Mouse (Mus musculus) liver, postnatal 0 days (tissue): ENCODE measurements around the gene Cdca3. TPM values are rescaled to one million over a fixed set of nuclear protein-coding genes. Genes with fewer than 3 reads are reported as not detected.

Experiments used
- ATAC-seq: fragments of 200-750 bp; cut with Nextera tagmentation; 2 replicates; pipeline ENCODE4 v1.8.0; 2017; ENCODE audit warnings: mild to moderate bottlenecking, moderate library complexity
- DNase-seq: peaks from one replicate; pipeline ENCODE4 v3.0.0-alpha.2; 2016
- H3K27ac ChIP-seq: fragments of 300-500 bp; sonication (generic); 2 replicates; pipeline ENCODE4 v1.5.1; 2014; ENCODE audit warnings: antibody characterized with exemption, moderate library complexity, mild to moderate bottlenecking, low read depth
- H3K27me3 ChIP-seq: fragments of 300-500 bp; sonication (generic); 2 replicates; pipeline ENCODE4 v1.6.1; 2014; ENCODE audit warnings: low read length, control low read depth, mixed read lengths; ENCODE audit not compliant: insufficient read depth
- H3K36me3 ChIP-seq: fragments of 300-500 bp; sonication (generic); replicated peaks from 2 replicates; pipeline ENCODE4 v1.6.1; 2014; ENCODE audit warnings: mild to moderate bottlenecking, control low read depth, low read length, moderate library complexity, mixed read lengths; ENCODE audit not compliant: insufficient read depth
- H3K4me1 ChIP-seq: fragments of 300-500 bp; sonication (generic); 2 replicates; pipeline ENCODE4 v1.6.1; 2014; ENCODE audit warnings: antibody characterized with exemption, mild to moderate bottlenecking, control low read depth; ENCODE audit not compliant: insufficient read depth
- H3K4me2 ChIP-seq: fragments of 300-500 bp; sonication (generic); 2 replicates; pipeline ENCODE4 v1.6.1; 2014; ENCODE audit warnings: low read depth, mild to moderate bottlenecking, low read length, moderate library complexity, mixed read lengths
- H3K4me3 ChIP-seq: fragments of 300-500 bp; sonication (generic); 2 replicates; pipeline ENCODE4 v1.5.1; 2014; ENCODE audit warnings: low read depth, low read length
- H3K9ac ChIP-seq: fragments of 300-500 bp; sonication (generic); replicated peaks from 2 replicates; pipeline ENCODE4 v1.6.1; 2014; ENCODE audit warnings: mild to moderate bottlenecking, moderate library complexity
- H3K9me3 ChIP-seq: fragments of 300-500 bp; sonication (generic); 2 replicates; pipeline ENCODE4 v1.6.1; 2016; ENCODE audit warnings: mild to moderate bottlenecking, control low read depth, low read length, mixed read lengths
- CTCF ChIP-seq: sonication (generic); IDR thresholded peaks from 2 replicates; pipeline ENCODE4 v1.5.1; 2016; ENCODE audit warnings: antibody characterized with exemption, low read depth
- EP300 ChIP-seq: IDR thresholded peaks from 2 replicates; pipeline ENCODE4 v1.6.1; 2016; ENCODE audit warnings: antibody characterized with exemption, low read depth, mild to moderate bottlenecking
- WGBS: fragments of 180-500 bp; shearing (Covaris S2); extraction: QIAGEN DNeasy Blood & Tissue Kit; methylation state at CpG from one replicate; pipeline ENCODE4 v1.1.7; 2014; ENCODE audit not compliant: insufficient replicate concordance; 5-methylcytosine and 5-hydroxymethylcytosine counted together
- polyA plus RNA-seq: library from polyadenylated mRNA; unstranded; fragments of >200 nt; fragmentation: Nextera tagmentation; extraction: Ambion mirVana; gene quantifications from 2 replicates; pipeline ENCODE4 v1.2.1, GENCODE M21; 2015

Gene Cdca3
- polyA plus RNA-seq, 1 experiment from 2014 or later = 98.3 TPM

DNA sequence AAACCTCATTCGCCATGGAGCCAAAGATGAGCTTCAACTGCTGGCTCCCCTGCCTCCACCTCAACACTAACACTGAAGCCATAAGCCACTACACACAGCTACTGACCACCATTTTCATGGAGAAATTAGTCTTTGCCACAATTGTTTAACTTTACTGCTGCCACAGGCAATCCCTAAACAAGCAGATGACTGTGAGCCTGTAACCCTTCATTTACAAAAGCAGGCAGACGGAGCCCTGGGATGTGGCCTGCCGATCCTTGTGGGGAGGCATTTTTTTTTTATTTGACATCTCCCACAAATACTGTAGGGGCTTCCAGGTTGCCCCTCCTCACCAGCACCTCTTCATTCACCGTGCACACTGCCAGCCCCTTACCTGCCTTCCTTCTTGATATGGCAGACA, 12.7 kb upstream of the Cdca3 start:
- peaks cover 28% of the 10 kb centered on the region for H3K4me1 ChIP-seq
- DNase-seq = no peak
- no peaks in the 10 kb centered on the region for H3K9me3 ChIP-seq
- H3K4me3 ChIP-seq = no peak overlapping the region
- no peaks in the 10 kb centered on the region for H3K27me3 ChIP-seq
- ATAC-seq = no peak
- TF ChIP-seq CTCF (no peak), EP300 (no peak)
- H3K9ac ChIP-seq = no peak overlapping the region
- WGBS = 93% methylated on average over 4 of the region's 4 CpGs
- no peak overlapping the region for H3K27ac ChIP-seq
- H3K36me3 ChIP-seq = peaks cover 64% of the 10 kb centered on the region
- H3K4me2 ChIP-seq = no peak overlapping the region

- DNase-seq = no peak
- 87% methylated on average over 11 of the region's 11 CpGs for WGBS
- no peak for ATAC-seq
- TF ChIP-seq CTCF (no peak), EP300 (no peak)
- peaks cover 64% of the 10 kb centered on the region for H3K36me3 ChIP-seq
- H3K9ac ChIP-seq = no peak overlapping the region
- H3K27ac ChIP-seq = no peak overlapping the region
- H3K4me1 ChIP-seq = peaks cover 23% of the 10 kb centered on the region
- no peak overlapping the region for H3K4me3 ChIP-seq
- H3K27me3 ChIP-seq = no peaks in the 10 kb centered on the region
- H3K9me3 ChIP-seq = no peaks in the 10 kb centered on the region
- no peak overlapping the region for H3K4me2 ChIP-seq
These were observed 12.2 kb upstream of the Cdca3 start for GRCm38 (mm10) chr6:124817125-124817524.

- H3K36me3 ChIP-seq = peaks cover 64% of the 10 kb centered on the region
- peaks cover 20% of the 10 kb centered on the region for H3K4me1 ChIP-seq
- no peak overlapping the region for H3K9ac ChIP-seq
- ATAC-seq (no peak), DNase-seq (no peak)
- no peak for TF ChIP-seq EP300
- TF ChIP-seq CTCF = no peak
- H3K4me2 ChIP-seq = 0 out of 2 replicates have a peak overlapping the region, but pooled peaks have one; percentile 4
- no peaks in the 10 kb centered on the region for H3K9me3 ChIP-seq
- H3K4me3 ChIP-seq = no peak overlapping the region
- H3K27me3 ChIP-seq = no peaks in the 10 kb centered on the region
- 0 out of 2 replicates have a peak overlapping the region, but pooled peaks have one; percentile 16 for H3K27ac ChIP-seq
- 87% methylated on average over 8 of the region's 8 CpGs for WGBS
These were observed 11.8 kb upstream of the Cdca3 start for GRCm38 (mm10) chr6:124817563-124817962.

DNA sequence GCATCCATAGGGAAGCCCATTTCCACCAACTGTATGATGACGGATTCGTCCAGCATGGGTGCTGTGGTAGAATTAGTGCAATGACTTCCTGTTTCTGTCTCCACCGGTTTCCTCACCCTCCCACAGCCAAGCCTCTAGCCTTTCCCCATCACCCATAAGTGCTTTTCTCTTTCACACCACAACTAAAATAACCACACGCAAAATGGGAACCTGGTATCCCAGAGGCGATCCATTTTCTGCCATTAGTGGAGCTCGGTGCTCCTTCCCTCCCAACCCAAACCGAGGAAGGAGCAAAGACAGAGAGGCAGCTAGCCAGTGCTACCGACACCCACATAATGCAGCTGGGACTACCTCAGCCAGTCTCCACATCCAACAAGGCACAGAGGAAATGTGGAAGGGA, 11.4 kb upstream of the Cdca3 start:
- H3K27me3 ChIP-seq = no peaks in the 10 kb centered on the region
- peaks cover 16% of the 10 kb centered on the region for H3K4me1 ChIP-seq
- H3K4me3 ChIP-seq = no peak overlapping the region
- ATAC-seq = no peak
- H3K4me2 ChIP-seq = peak overlapping the region; percentile 38; the same call in 1 of the 2 replicates
- peak overlapping the region; percentile 57; the same call in 1 of the 2 replicates for H3K27ac ChIP-seq
- H3K9me3 ChIP-seq = no peaks in the 10 kb centered on the region
- 64% methylated on average over 8 of the region's 8 CpGs for WGBS
- H3K36me3 ChIP-seq = peaks cover 68% of the 10 kb centered on the region
- no peak for DNase-seq
- H3K9ac ChIP-seq = no peak overlapping the region
- TF ChIP-seq CTCF (no peak), EP300 (no peak)

DNA sequence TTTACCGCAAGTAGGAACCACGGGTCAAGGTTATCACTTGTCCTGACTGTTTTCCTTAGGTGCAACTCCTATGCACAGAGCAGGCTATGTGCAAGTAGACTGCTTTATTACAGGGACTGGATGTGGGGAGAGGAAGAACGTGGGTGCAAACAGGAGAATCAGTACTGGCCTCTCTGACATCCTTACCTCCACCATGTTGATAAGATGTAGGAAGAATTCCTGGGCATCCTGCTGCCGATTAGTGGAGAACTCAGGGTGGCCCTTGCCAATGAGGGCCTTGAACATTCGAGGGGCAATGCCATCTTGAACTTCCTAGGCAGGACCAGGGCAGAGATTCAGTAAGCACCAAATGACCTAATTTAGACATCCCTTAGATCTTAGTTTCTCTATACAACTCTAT, 8.5 kb upstream of the Cdca3 start:
- DNase-seq = no peak
- Histone ChIP-seq H3K36me3 (peaks cover 80% of the 10 kb centered on the region), H3K27ac (no peak overlapping the region), H3K4me3 (no peak overlapping the region), H3K9me3 (no peaks in the 10 kb centered on the region), H3K9ac (no peak overlapping the region), H3K4me1 (no peaks in the 10 kb centered on the region; the same call in 1 of the 2 replicates), H3K4me2 (no peak overlapping the region), H3K27me3 (no peaks in the 10 kb centered on the region)
- TF ChIP-seq CTCF = no peak
- TF ChIP-seq EP300 = no peak
- no peak for ATAC-seq
- 84% methylated on average over 5 of the region's 5 CpGs for WGBS

DNA sequence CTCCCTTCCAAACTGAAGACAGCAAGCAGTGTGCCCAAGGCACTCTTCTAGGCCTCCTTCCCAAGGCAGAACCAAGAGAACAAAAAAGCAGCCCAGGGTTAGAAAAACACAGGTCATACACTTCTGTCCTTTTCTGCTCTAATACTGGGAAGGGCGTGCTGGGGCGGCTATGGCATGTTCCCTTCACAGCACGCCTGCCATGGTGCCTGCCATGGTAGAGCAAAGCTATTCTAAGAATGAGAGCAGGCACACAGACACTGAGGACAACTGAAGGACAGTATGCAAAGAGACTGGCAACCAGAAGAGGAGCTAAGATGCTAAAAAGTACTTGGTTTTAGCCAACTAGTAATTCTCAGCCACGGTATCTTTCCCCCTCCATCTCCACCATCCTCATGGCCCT, 7.3 kb upstream of the Cdca3 start:
- Histone ChIP-seq H3K9ac (no peak overlapping the region), H3K4me1 (no peaks in the 10 kb centered on the region; the same call in 1 of the 2 replicates), H3K27ac (no peak overlapping the region), H3K27me3 (no peaks in the 10 kb centered on the region), H3K4me3 (no peak overlapping the region), H3K36me3 (peaks cover 78% of the 10 kb centered on the region), H3K9me3 (no peaks in the 10 kb centered on the region), H3K4me2 (no peak overlapping the region)
- TF ChIP-seq EP300 = no peak
- TF ChIP-seq CTCF = no peak
- ATAC-seq (no peak), DNase-seq (no peak)
- over 99% methylated on average over 4 of the region's 4 CpGs for WGBS

DNA sequence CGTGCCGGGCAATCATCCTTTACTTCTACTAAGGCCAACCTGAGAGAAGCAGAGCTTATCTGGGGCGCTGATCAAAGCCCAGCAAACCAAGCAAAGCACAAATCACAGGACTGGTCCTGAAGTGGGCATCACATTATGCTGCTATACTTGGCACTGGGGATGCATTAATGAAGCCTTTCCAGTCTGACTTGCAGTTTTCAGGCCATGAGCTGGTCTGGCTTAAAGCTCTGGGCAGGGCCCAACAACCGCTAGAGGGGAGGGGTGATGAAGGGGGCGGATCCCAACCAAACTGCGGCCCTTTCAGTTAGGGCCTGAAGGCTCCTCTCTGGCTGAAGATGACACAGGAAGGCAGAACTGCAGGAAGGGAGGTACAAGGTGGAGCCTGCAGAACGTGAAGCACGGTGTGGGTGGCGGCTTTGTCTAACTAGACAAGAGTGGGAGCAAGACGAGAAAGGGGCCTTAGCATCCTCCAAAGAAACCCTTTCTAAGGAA, 1.2 kb upstream of the Cdca3 start:
- Histone ChIP-seq H3K9ac (peak overlapping the region; percentile 66), H3K36me3 (peaks cover 40% of the 10 kb centered on the region), H3K27ac (peak overlapping the region; percentile 55), H3K27me3 (no peaks in the 10 kb centered on the region), H3K4me1 (peaks cover 12% of the 10 kb centered on the region), H3K4me3 (peak overlapping the region; percentile 94), H3K9me3 (no peaks in the 10 kb centered on the region), H3K4me2 (peak overlapping the region; percentile 89)
- peak; percentile 54 for DNase-seq
- ATAC-seq = no peak
- WGBS = 21% methylated on average over 10 of the region's 10 CpGs
- no peak for TF ChIP-seq EP300
- TF ChIP-seq CTCF = no peak
